Mouse (Mus musculus): Measurements from ENCODE around the gene Hoxa2.

Gene Hoxa2

GRCm38 (mm10) chr6:52179690-52180089, 15.1 kb upstream of the Hoxa2 start:
- DNase-seq (ENCODE audit: low spot score in 2 of 2): no peak

GRCm38 (mm10) chr6:52178918-52179665, 14.5 kb upstream of the Hoxa2 start:
- DNase-seq (ENCODE audit: low spot score in 2 of 2): no peak

- DNase-seq (ENCODE audit: low spot score in 2 of 2): no peak
Measured at GRCm38 (mm10) chr6:52177806-52178205, 13.2 kb upstream of the Hoxa2 start.

GRCm38 (mm10) chr6:52177061-52177735, 12.6 kb upstream of the Hoxa2 start, which contains the start of gene 5730596B20Rik:
Gene 5730596B20Rik (plus strand): TSS chr6:52177498.
- DNase-seq (ENCODE audit: low spot score in 2 of 2): no peak

- DNase-seq (ENCODE audit: low spot score in 2 of 2): no peak
Measured at GRCm38 (mm10) chr6:52176391-52176790, 11.8 kb upstream of the Hoxa2 start.

- no peak for DNase-seq (ENCODE audit: low spot score in 2 of 2)
Measured at GRCm38 (mm10) chr6:52175864-52176263, 11.2 kb upstream of the Hoxa2 start.

GRCm38 (mm10) chr6:52174968-52175751, 10.5 kb upstream of the Hoxa2 start:
- DNase-seq (ENCODE audit: low spot score in 2 of 2): no peak

GRCm38 (mm10) chr6:52173648-52174047, 9.0 kb upstream of the Hoxa2 start:
- no peak for DNase-seq (ENCODE audit: low spot score in 2 of 2)

GRCm38 (mm10) chr6:52172501-52172900, 7.9 kb upstream of the Hoxa2 start:
- no peak for DNase-seq (ENCODE audit: low spot score in 2 of 2)

- no peak for DNase-seq (ENCODE audit: low spot score in 2 of 2)
Measured at GRCm38 (mm10) chr6:52171938-52172337, 7.3 kb upstream of the Hoxa2 start.

GRCm38 (mm10) chr6:52171331-52171730, 6.7 kb upstream of the Hoxa2 start:
- DNase-seq (ENCODE audit: low spot score in 2 of 2): no peak

GRCm38 (mm10) chr6:52170898-52171223, 6.2 kb upstream of the Hoxa2 start:
- no peak for DNase-seq (ENCODE audit: low spot score in 2 of 2)

- no peak for DNase-seq (ENCODE audit: low spot score in 2 of 2)
Measured at GRCm38 (mm10) chr6:52170166-52170897, 5.7 kb upstream of the Hoxa2 start.

- DNase-seq (ENCODE audit: low spot score in 2 of 2): no peak
Measured at GRCm38 (mm10) chr6:52169499-52170165, 5.0 kb upstream of the Hoxa2 start.

- no peak for DNase-seq (ENCODE audit: low spot score in 2 of 2)
Measured at GRCm38 (mm10) chr6:52168191-52169055, 3.8 kb upstream of the Hoxa2 start.

GRCm38 (mm10) chr6:52167736-52168161, 3.1 kb upstream of the Hoxa2 start:
- no peak for DNase-seq (ENCODE audit: low spot score in 2 of 2)

- DNase-seq (ENCODE audit: low spot score in 2 of 2): no peak
Measured at GRCm38 (mm10) chr6:52167176-52167575, 2.5 kb upstream of the Hoxa2 start.

GRCm38 (mm10) chr6:52166431-52167077, 1.9 kb upstream of the Hoxa2 start:
- no peak for DNase-seq (ENCODE audit: low spot score in 2 of 2)

GRCm38 (mm10) chr6:52165441-52166370, 1.1 kb upstream of the Hoxa2 start:
- no peak for DNase-seq (ENCODE audit: low spot score in 2 of 2)
